Mouse (Mus musculus): ENCODE data around the gene Hoxa9.

Gene Hoxa9

DNA sequence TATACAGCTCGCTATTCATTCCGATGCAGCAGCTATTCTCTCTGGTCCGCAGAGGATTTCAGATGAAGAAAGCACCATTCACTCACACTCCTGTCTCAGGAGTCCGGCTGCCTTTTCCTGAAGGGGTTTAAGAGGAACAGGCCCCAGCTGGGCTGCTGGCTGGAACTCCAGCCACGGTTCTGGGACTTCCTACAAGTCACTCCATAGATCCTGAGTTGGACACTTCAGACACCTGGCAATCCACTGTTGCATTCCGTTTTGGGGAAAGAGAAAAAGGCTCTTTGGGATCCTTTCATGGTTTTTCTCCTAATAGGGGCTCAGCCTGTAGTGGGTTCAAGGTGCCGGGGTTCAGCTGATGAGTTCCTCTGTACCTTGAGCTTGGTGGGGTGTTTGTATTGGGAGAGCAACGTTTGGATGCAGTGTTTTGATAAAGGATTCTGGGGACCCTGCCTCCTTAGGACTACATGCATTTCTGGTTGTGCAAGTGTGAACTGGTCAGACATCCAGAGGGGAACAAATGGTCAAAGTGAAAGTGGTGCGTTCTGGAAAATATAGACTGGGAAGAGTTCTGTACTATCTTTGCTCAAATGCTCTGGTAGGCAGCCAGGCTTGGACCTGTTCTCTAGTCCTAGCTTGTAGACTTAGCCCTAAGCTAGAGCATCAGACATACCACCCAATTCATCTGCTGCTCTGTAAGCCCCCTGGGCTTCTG, 31.0 kb upstream of the Hoxa9 start:
- WGBS: 3% methylated on average over 9 of the region's 9 CpGs

GRCm38 (mm10) chr6:52260654-52261575, 30.0 kb upstream of the Hoxa9 start, which contains the start of gene Hoxa13:
Hoxa13 (minus strand) TSS chr6:52260880.
- 3% methylated on average over 62 of the region's 72 CpGs for WGBS

GRCm38 (mm10) chr6:52259811-52260261, 28.9 kb upstream of the Hoxa9 start:
- 2% methylated on average over 39 of the region's 39 CpGs for WGBS

DNA sequence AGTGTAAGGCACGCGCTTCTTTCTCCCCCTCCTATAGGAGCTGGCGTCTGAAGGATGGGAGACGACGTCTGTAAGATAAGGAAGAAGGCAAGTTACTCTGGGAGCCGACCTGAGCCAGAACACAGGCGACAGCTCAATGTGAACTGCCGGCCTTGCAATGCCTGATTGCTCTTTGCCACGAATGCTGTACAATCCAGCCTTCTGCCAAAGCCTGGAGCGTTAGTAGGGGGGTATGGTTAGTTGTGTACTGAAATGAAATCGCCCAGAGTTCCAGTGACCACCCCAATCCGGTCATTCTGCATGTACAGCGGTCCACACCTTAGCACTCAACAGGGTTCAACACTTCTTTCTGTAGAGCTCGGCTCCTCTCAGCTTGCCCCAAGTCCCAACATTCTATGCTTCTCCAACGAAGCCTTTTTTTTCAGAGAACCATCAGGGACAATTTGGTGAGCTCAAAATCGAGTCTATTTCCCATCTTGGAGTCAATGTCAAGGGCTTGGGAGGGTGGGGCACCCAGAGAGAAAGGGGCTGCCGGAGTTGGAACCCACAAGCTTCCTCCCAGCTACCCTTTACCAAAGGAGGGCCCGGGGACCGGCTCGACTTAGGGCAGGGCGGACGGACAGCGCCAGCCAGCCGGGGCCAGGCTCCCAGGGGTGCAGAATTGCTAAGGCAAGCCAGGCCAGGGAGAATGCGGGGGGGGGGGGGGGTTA, 28.3 kb upstream of the Hoxa9 start:
- 3% methylated on average over 25 of the region's 25 CpGs for WGBS

DNA sequence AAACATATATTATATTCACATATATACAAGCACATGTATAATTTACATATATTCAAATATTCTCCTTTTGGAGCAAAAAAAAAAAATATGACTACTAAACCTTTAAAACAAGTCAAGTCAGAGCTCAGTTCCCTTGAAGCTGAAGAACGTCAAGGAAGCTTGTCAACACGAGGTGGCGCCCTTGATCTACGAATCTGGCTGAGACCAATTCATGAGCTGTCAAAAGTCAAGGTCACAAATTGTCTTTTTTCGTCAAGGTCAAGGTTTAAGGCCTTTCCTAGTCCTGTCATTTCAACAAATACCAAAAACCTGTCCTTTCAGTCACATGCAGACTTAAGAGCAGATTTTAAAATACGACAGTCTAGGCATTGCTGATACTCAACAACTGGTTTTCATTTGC, 26.1 kb upstream of the Hoxa9 start:
- WGBS: 2% methylated on average over 6 of the region's 6 CpGs

- WGBS: 3% methylated on average over 59 of the region's 59 CpGs
Observed at GRCm38 (mm10) chr6:52253511-52254500, 22.9 kb upstream of the Hoxa9 start.

- 3% methylated on average over 35 of the region's 35 CpGs for WGBS
Observed at GRCm38 (mm10) chr6:52252775-52253376, 22.0 kb upstream of the Hoxa9 start.

GRCm38 (mm10) chr6:52252016-52252774, 21.3 kb upstream of the Hoxa9 start:
- 6% methylated on average over 24 of the region's 24 CpGs for WGBS

- WGBS: 13% methylated on average over 7 of the region's 7 CpGs
Observed at GRCm38 (mm10) chr6:52251177-52251879, 20.4 kb upstream of the Hoxa9 start.

DNA sequence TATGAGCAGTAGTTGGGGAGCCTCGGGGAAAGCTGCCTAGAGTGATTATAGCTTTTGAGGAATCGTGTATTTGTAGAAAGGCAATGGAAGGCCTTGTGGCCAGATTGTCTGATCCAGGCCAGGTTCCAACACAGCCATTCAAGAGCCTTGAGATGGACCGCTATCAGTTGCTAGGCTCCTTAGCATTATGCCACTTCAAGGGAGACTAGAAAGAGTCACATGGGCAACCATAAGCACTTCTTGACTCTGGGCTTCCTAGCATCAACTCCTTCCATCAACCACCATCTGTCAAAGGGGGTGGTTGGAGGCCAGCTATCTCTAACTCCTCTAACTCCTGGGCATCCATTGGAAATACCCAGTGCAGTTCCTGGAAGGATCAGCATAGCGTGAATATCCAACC, 18.9 kb upstream of the Hoxa9 start:
- WGBS: 4% methylated on average over 4 of the region's 4 CpGs

DNA sequence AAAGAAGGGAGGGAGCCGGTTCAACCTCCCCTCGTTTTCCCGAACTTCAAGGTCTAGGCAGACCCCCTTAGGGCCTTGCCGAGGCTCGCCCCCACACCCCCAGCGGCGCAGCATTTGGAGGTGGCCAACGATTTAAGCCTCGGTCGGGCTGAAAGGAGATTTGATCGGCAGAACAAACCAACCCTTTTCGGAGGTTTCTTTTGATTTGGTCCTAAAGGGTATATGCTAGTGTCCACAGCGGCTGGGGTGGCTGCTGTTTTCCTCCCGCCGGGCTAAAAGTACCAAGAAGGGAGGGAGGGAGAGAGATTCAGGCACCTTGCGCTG, 18.5 kb upstream of the Hoxa9 start:
- WGBS: 3% methylated on average over 16 of the region's 16 CpGs

- WGBS: 2% methylated on average over 27 of the region's 27 CpGs
Observed at GRCm38 (mm10) chr6:52248638-52249414, 17.9 kb upstream of the Hoxa9 start.

DNA sequence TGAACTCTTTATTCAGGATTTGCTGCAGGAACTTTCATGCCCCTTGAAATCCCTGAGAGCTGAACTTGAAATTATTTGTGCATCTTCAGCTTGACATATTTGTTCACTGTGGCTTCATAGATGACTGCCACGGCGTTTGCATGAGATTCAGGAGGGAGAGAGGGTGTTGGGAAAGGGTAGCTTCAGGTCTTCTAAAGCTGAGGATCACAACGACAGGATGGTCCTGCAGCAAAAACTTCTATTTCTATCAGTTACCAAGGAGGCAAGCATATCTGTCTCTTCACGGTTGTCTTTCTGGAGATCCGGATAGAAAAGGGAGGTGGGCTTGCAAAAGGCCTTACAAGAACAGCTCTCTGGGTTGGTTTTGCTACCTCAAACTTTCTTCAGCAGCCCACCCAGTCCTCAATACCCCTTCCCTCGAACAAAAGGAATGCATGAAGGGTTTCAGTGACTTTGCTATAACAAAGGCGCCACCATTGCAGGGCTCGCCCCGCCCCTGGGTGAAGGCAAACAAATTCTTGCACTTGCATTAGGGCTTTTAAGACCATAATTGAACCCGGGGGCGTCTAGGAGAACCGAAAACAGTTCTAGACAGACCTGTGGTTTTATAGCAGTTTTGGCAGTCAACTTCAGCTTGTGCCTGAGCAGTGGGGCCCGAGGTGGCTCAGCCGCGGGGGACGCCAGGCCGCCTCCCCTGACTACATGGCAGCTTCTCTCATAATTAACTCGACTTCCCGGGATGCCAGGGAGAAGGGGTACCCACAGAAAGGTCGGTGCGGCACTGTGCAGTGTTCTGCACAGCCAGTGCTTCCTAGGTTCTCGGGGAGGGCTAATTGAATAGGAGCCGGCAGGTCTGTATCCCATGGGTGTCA, 17.1 kb upstream of the Hoxa9 start:
- WGBS: 3% methylated on average over 23 of the region's 23 CpGs

DNA sequence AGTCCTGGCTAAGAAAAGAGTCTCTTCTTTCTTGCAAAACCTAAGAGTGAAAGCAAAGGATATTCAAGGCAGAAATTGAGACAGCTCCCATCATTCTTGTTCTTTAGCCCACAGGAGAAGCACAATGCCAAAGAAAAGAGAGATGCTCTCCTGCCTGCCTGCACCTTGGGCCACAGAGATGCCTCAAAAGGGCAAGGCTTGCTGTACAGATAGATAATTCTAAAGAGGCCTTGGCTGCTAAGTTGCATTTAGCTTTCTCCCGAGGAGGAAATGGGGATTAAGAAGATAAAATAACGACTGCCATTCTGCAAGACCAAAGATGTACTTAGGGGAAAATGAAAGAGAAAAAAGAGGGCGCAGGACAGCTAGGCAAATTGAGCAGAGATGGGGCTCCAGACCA, 16.0 kb upstream of the Hoxa9 start:
- WGBS: 3% methylated on average over 3 of the region's 3 CpGs

DNA sequence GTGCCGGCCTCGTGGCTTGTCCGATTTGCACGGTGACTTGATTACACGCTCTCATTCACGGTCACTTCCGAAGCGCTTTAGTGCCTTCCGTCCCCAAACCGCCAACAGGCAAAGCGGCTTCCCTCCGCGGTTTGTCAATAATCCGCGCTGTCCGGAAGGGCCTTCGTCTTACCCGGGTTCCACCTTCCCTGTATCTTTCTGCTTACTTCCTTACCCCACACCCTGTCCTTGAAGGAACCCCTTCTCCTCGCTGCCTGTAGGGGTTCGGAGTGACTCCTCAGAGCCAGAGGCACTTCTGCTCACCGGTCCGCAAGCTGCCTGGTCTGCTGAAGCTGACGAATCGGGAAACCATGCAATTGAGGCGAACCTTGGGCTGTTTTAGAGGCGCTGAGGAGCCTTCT, 15.5 kb upstream of the Hoxa9 start:
- WGBS: 2% methylated on average over 26 of the region's 26 CpGs

DNA sequence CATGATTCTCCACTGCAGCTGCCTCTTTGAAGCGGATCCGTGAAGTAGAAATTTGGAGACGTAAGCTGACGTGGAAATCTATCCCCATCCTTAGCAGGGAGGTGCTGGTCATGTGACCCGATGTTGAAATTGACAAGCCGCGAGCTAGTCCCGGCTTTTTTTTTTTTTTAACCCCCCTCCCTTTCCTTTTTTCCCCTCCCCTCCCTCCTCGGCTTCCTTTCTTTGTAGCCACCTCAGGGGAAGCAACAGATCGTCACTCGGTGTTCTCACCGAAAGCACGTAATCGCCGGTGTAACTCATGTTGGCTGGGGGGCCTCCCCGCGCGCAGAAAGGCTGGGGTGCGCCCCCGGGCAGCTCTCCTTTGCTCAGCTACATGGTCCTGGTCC, 14.9 kb upstream of the Hoxa9 start, which contains the start of gene Hoxa11:
Gene Hoxa11 (minus strand): TSS at position 54 of the 386 bp plus-strand sequence.
- WGBS: 4% methylated on average over 20 of the region's 20 CpGs

DNA sequence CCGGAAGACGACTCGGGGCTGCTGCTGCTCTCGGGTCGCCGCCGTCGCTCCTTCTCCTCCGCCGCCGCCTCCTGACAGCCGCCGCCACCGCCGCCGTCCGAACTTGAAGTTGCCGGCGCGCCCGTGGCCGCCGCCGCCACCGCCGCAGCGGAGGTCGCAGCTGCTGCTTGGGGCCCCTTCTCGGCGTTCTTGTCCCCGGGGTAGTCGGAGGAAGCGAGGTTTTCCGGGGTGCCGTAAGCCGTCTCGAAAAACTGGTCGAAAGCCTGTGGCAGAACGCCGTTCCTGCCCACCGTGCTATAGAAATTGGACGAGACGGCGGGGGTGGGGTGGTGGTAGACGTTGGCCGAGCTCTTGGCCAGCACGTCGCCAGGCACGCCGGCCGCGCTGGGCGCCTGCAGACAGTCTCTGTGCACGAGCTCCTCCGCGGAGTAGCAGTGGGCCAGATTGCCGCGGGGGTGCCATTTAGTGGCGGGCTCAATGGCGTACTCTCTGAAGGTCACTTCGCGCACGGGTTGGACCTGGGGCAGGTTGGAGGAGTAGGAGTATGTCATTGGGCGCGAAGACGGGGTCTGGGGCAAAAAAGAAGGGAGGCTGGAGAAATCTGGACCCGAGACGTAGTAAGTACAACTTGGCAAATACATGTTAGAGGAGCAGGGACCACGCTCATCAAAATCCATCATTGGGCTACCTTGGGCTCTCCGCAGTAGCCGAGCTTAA, 14.3 kb upstream of the Hoxa9 start:
- 2% methylated on average over 71 of the region's 71 CpGs for WGBS

Data from cerebral cortex, adult 2 months (tissue).